Mouse (Mus musculus): ENCODE measurements around the gene Cdh12.
"Not testable (repeated sequence)": the region's sequence is repeated elsewhere in the genome, so short reads cannot be mapped to it uniquely, and the experiment has no call there.

Gene Cdh12

DNA sequence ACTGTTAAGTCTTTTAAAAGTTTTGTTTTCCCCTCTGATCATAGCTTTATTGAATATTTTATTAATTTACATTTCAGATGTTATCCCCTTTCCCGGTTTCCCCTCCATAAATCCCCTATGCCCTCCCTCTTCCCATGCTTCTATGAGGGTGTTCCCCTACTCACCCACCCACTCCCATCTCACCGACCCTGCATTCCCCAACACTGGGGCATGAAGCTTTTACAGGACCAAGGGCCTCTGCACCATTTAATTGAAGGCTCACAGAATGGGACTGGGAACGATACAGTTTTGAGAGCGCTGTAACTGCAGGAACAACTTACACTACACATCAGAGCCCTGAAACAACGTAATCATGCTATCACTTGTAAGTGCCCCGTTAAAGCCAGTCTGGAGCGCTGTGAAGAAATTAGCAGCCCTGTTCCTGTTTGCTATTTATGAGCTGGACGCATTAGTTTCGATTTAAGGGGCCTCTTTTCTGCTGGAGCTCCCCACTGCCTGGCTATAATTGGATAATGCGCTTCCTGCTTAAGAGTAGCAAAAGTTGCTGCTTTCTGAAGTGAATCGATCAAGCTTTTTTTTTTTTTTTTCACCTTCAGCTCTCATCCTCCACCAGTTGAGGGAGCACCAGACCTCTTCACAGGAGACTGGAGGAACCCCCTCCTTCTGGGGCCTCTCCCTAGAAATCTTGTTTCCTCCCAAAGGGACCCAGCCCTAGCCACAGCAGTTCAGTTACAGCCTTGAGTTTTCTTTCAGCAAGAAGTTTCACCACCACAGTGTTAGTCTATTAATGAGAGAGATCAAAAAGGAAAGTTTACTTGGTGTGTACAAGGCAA lies 660.2 kb downstream of the Cdh12 start:
- no peak for DNase-seq (ENCODE audit: low spot score in 2 of 2)

DNA sequence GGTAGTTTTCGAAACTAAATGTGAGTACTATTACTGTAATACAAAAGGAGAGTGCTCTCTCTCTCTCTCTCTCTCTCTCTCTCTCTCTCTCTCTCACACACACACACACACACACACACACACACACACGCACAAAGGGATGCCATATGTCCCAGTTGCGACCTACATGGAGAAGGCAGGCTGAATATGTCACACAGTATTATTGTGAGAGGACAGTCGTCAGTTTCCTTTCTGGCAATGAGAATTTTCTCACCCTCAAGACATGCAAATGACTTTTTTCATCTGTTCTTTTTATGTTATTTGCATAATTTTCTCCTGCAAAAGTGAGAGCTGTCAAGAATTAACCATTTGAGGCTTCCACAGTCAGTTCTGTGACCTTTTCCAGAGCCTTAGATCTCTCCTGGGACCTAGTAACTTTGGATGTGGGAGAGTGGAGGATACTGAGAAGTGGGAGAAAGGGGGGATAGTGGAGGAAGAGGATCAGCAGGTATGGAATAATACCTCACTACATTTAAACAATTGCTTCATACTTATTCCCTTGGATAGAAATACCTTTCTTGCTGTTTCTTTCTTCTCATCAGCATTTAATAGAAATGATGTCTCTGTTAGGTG lies 660.9 kb downstream of the Cdh12 start:
- no peak for DNase-seq (ENCODE audit: low spot score in 2 of 2)

DNA sequence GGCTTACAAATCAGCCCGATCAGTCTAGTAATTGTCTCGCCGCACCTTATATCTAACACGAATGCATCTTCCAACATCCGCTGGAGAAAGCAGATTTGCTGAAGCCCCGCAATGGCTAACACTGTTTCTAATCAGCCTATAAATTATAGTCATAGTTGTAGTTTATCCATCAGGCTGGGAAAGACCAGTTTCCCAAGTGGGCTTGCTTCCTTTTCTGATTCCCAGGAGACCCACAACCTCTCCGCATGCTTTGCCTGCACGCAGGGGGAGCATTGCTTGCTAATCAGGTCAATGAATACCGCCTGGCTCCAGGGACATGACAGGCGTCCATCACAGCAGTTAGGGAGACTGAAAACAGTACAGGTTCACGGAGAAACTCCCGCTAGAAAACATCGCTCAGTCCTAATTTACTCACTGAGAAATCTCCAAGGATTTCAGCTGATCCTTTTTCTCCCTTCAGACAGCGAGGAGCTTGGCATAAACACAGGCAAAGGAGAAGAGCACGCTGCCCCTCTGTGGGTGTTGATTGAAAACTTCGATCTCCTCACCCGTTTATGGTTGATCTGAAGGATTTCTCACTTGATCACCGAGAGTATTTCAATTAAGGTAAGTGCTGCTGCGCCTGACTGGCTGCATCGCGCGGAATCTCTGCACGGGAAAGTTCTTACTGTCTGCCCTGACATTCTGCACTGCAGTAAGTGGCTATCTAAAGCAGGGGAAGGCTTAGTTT lies 662.0 kb downstream of the Cdh12 start:
- peak in 1 of 2 experiments; percentile 15 for DNase-seq (ENCODE audit: low spot score in 2 of 2)

DNA sequence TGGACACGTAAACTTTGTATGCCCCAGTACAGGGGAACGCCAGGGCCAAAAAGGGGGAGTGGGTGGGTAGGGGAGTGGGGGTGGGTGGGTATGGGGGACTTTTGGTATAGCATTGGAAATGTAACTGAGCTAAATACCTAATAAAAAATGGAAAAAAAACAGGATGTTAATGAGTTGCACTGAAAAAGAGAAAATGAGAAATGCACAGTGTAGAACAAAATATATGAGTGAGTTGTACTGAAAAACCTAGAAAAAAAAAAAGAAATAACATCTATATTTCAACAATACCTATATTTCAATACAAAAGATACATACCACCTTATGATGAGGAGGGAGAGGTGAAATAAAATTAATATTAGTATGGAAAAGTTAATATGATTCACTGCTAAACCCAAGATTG lies 665.7 kb downstream of the Cdh12 start:
- DNase-seq (ENCODE audit: low spot score in 2 of 2): not testable (repeated sequence)

DNA sequence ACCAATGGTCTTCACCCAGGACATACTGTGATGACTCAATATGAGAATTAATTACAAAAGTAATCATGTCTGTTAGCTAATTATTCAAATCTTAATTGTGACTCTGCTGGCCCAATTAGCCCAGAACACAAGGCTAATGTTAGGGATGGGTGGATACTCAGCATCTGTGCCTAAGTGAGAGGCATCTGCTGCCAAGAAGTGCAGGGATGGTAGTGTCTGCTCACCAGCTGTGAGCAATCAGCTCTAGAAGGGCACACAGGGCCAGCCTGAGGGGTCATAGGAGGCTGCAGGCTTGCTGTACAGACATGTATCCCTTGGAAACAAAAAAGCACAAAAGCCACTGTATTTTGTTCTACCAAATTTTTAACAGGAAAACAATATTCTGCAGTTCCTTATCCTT lies 681.6 kb downstream of the Cdh12 start:
- no peak for DNase-seq (ENCODE audit: low spot score in 2 of 2)

DNA sequence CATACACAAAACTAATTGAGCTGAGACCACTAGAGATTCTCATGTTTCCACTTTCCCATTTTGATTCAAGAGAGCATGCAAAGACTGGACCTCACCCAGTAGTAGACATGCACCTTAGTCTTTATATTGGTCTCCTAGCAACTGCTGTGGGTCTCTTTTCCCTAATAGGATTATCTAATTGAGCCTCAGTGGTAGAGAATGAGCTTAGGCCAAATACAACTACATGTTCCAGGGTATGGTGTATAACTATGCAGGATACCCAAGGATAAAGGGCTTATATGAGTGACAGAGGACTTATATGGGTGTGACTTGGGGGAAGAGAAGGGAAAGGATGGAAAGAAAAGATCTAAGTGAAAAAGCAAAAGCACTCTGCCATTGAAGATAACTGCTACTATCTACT lies 683.9 kb downstream of the Cdh12 start:
- DNase-seq (ENCODE audit: low spot score in 2 of 2): no peak

DNA sequence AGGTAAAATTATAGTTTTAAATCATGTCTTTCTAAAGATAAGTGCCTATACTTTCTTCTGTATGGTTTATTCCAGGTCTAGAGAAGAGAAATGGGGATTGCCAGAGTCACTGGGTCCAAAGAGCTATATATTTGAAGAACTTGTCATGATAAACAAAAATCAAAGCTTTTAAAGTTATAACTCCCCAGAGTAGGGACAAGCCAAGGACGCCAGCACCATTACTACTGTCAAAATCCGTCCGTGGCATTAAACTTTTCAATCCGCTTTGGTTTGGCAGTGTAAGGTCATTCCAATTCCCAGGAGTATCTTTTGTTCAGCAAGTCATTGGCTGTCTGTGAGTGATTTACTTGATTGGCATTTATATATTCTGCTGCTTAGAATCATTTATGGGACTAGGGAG lies 697.8 kb downstream of the Cdh12 start:
- no peak for DNase-seq (ENCODE audit: low spot score in 2 of 2)

DNA sequence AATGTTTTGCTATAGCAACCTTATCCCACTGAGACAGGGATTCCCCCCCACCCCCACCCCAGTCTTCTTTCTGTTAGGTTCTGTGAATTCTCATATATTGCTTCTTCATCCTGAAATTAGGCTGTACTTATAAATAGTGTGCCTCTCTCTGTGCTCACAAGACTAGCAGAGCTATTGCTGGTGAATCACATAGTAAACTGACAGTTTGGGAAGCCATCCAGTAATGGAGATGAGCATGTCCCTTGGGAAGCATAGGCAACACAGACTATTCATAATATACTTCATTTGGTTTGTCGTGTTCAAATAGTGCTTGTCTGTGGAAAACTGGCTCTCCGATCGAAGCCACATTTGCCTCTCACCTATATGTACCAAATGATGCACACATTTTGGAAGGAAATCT lies 704.5 kb downstream of the Cdh12 start:
- DNase-seq (ENCODE audit: low spot score in 2 of 2): no peak

DNA sequence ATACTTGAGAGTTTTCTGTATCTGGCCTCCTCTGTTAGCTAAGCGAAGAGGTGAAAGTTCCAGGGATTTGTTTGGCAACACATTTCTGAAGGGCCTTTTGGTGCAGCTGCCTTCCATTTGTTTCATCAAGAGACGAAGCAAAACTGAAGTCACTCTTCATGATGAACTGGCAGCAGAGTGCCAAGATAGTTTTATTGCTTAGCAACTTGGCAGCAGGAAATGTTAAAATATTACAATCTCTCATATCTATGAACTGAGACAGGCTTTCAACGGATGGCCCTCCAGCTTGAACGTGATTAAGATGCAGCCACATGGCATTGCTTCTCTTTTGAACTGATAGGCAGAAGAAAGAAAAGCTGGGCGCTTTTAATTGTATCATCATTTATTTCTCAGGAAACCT lies 730.7 kb downstream of the Cdh12 start:
- peak in 1 of 2 experiments; percentile 6 for DNase-seq (ENCODE audit: low spot score in 2 of 2)

DNA sequence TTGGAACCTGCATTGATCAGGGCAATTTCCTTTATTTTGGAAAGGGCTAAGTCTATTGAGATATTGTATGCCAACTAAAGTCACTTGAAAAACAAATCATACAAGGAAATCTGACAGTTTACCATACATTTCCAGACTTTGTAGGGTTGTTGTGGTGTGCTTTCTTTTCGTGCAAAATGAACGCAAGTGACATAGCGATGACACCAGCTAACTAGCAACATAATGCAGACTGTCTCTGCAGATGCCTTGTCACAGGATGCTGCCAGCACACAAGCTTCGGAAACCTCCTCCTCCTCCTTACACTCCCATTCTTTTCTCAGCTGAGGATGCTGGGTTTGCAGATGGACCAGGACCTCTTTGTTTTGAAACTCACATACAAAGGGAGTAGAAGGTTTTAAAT lies 731.1 kb downstream of the Cdh12 start:
- no peak for DNase-seq (ENCODE audit: low spot score in 2 of 2)

DNA sequence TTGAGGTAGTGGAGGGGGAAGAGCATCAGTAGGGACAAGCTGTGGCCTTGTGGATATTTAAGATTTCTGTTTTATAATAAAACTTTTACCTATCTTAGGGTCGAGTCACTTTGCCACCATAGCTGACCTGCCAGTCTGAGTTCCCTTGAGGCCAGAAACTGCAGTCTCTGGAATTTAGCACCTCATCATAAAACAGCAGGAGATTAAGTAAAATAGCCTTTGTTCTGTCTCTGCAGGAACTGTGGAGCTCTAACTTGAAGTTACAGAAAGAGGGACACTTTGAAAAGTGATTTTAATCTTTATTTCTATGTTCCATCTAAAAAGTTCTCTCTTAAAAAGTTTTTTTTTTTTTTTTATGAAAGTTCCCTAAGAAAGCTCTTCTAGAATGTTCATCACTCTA lies 736.7 kb downstream of the Cdh12 start:
- no peak for DNase-seq (ENCODE audit: low spot score in 2 of 2)

DNA sequence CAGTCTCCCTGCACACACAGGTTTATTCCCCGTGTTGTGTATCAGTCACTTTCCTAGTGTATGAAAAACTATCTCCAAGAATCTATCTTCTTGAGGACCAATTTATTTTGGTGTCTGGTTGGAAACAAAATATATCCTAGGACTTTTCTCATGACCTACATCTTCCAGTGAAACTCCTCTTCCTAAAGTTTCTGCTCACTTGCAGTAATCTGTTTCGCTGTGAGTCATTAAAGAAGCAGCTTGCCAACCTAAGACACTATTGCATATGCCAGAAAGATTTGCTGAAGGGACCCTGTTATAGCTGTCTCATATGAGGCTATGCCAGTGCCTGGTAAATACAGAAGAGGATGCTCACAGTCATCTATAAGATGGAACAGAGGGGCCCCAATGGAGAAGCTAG lies 761.0 kb downstream of the Cdh12 start:
- DNase-seq (ENCODE audit: low spot score in 2 of 2): not testable (repeated sequence)

DNA sequence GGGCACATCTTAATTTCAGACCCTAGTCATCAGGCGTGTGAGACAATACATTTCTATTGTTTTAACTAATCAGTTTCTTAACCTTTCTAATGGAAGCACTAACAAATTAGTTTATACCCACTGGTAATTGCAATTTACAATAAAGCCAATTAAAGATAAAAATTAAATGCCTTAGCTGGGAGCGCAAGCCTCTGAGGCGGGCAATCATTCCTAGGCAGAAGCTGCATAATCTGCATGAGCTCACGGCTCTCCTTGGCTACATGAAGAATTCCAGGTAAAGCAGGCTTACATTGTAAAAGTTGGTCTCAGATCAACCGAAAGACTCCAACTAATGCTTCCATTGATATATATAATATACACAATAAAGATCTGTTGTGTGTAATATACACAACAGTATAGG lies 773.9 kb downstream of the Cdh12 start:
- DNase-seq (ENCODE audit: low spot score in 2 of 2): no peak

DNA sequence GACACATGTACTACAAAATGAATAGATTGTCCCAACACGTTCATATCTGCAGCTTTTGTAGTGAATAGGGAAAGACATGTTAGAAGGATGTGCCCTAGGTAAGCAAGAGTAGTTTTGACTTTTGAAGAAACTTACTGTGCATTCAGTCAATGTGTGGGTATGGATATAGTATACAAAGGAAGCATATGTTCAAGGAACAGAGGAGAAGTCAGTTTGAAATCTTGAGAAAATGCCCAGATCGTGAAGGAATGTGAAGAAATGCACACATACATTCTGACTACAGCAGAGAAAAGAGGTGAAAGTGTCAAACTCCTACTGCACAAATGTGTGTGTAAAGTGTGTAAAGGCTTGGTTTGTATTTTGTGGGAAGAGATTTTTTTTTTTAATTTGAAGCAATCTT lies 812.3 kb downstream of the Cdh12 start:
- DNase-seq (ENCODE audit: low spot score in 2 of 2): no peak

DNA sequence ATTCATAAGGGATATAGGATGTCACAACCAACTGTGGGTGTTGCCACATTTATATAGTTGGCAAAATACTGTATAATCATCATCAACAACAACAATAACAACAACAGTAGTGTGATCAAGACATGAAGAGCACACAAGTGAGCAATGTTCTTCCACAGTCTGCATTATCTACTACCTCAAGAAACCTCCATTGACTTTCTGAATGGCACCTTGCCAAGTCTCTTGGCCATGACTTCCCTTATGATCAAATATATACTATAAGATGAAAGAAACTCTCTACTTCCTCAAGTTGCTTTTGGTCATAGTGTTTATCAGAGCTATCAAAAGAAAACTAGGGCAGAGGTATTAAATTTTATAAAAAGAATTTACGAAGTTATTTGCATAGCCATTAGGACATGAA lies 820.8 kb downstream of the Cdh12 start:
- no peak for DNase-seq (ENCODE audit: low spot score in 2 of 2)

DNA sequence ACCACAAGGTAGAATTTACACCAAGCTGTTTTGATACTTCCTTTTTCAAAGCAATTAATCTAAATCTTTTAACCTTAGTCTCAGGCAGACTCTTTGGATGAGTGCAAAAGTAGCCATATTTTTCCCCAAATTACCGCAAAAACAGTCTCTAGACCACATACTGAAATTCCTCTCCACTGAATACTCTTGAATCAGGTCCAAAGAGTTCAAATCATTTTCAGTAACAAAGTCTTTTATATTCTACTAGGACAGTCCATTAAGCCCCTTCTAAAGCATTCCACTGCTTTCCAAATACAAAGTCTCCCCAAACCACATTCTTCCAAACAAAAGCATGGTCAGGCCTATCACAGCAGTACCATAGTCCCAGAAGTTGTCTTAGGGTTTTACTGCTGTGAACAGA lies 848.0 kb downstream of the Cdh12 start:
- no peak for DNase-seq (ENCODE audit: low spot score in 2 of 2)

DNA sequence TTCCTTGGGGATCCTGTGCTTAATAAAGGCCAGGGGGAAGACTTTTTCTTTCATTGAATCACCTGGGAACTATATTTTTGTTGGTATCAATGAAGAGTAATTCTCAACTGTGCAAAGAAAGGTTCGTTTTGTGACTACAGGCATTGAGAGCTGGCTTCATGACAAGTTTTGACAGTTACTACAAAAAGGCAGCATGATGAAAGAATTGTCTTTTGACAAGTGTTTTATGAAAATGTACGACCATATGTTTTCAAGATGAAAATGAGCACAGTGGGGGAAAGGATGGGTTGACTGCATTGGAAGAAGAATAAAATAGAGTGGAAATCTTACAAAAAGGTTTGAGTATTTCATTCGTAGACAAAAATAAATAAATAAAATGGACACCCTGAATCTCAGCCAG lies 866.4 kb downstream of the Cdh12 start:
- DNase-seq (ENCODE audit: low spot score in 2 of 2): no peak

DNA sequence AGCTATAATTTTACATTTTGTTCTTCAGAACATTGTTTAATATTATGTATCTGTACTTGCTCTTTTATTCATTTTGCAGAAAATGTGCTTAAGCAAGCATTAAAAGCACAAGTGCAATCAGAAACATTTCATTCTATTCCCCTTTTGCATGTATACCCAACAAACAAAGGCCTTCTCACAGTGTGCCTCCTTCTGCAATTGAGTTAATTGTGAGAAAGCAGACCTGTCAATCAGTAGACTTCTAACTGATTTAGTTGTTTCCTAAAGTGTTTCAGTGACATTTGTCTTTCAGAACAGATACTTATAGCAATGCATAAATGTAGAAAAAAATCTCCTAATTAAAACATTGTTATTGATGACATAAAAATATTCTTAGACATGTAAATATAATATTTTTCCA lies 894.8 kb downstream of the Cdh12 start:
- no peak for DNase-seq (ENCODE audit: low spot score in 2 of 2)

DNA sequence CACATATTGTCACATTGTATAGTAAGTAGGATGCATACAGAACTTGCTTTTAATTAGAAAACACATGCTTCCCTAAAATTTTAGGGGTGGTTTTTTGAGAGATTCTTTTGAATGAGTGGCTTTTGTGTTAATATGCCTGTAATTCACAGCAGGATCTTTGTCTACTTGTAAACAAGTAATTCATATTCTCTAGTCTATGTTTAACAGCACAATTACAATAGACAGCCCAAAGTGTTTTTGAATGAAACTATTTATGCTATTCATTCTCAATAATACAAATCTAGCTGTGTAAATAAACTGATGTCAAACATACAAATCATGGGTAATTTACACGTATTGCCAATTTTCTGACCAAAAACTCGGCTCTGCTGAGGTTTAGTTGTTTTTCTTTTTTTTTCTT lies 895.3 kb downstream of the Cdh12 start:
- DNase-seq (ENCODE audit: low spot score in 2 of 2): no peak

DNA sequence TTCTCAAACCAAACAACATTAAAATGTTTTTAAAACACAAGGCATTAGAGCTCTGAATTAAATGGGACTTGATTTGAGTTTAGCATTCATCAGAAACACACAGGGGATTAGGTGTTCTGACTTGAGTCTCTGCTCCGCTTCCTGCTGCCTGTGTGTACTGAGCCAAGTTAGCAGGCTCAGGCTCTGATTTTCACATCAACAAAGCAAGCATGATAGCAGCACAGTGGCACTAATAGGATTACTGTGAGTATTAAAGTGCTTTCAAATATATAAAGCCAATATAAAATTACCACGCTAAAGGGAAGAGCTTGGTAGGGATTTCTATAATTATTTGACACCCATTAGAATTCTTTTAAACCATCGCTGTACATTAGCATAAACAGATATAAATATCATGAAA lies 895.7 kb downstream of the Cdh12 start:
- DNase-seq (ENCODE audit: low spot score in 2 of 2): no peak

DNA sequence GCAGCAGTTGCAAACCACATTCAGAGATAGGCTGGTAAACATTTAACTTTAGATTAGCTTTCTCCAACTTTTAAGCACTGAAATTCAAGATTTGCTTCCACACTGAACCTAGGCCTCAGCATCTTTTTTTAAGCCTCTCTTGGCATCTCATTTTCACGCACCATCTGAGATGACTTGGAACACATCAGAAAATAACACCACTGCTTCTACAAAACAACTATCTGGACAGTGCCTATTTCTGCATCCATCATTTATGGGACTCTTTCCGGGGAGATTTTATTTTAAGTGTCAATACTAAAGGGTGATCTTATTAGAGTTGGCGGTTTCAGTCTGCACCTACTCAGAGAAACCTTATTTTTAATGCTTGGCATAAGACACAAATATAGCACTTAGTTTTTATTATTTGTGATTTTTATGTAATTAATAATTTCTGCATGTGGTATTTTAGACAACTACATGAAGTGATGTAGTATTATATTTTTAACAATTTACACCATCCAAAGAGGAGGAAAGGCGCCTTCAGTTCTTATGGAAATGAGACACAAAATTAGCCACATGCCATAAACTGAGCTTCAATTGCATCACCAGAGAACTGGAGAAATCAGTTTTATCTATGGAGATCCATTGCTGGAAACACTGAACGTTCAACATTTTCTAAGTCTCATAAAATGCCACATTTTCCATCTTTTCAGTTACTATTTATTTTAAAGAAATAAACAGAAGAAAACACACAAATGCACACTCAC lies 906.5 kb downstream of the Cdh12 start:
- no peak for DNase-seq (ENCODE audit: low spot score in 2 of 2)

DNA sequence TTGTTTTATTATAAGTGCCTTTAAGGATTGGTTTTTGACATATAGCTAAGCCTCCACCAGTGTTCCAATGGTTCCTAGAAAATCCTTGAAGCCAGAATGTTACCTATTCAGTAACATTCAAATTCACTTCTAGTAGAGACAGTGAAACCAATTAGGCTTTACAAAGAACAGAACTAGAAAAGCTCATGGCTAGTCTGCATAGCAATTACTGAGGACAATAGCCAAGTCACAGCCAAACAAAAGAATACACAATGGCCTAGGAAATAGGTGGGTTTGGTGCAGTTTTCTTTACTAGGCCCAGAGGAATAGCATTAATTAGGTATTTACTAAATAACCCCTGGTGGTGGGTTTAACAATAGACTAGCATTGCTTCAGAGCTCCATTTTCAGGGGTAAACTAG lies 917.3 kb downstream of the Cdh12 start:
- no peak for DNase-seq (ENCODE audit: low spot score in 2 of 2)
